Mouse (Mus musculus): Measurements from ENCODE around the gene Spast.

The Spast gene

DNA sequence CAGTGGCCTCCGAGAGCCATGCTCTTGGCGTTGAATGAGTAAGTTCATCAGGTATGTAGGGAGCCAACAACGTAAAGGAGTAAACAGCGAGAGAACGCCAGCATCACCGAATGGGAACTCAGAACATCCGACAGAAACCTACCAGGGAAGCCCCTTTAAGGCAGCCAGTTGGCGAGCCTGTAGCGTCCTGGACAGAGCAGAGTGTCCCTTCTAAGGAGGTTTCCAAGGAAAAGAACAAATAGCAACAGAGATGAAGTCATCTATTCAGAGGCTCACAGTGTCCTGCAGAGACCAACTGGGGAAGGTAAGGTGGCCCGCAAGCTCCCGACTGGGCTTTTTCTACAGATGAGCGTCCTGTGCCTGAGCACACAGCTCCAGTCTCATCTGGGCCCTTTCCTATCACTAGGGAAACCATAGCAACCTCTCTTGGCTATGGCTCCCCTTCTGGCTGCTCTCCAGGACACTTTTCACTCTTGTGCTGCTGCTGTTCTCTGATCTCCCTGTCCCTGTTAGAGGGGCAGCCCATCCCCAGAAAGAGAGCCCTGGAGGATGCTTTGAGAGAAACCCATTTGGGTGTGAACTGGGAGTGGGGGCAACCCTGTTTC, 85.7 kb downstream of the Spast start:
- peak; percentile 16 for DNase-seq (ENCODE audit: low read depth, low spot score)

DNA sequence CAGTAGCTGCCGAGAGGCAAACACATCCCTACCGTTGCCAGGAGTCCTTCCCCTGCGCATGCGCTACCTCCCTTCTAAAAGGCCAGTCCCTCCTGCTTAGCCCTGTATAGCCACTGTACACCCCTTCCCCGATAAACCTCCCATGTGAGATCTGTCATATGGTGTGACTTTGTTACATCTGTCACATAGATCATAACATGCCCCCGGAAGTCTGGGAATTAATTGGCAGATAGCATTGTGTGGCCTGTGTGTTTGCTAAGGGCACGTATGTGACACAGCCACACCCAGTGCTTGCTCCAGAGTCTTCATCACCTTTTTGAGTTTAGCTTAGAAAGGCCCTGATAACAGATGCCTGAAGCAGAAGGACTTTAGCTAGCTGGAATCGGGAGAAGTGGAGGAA, 91.3 kb downstream of the Spast start:
- DNase-seq (ENCODE audit: low read depth, low spot score): no peak

- no peak for DNase-seq (ENCODE audit: low read depth, low spot score)
These were observed 92.7 kb downstream of the Spast start for GRCm38 (mm10) chr17:74431481-74431880.

DNA sequence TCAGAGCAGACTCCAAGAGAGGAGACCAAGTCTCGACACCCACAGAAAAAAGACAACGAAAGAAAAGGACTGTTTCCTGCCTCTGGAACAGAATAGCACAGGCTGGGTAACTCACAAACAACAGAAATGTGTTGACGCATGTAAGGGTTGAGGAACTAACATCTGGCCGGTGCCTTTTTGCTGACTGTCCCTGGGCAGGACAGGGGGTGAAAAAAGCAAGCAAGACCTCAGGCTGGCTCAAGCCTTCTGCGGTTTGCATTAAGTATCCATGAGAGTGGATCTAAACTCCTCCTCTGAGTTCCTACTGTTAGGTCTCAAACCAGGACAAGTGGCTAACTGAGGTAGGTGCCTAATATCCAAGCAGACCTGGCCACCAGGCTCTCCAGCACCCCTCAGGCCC, 93.8 kb downstream of the Spast start:
- DNase-seq (ENCODE audit: low read depth, low spot score): no peak

GRCm38 (mm10) chr17:74437762-74438161, 99.0 kb downstream of the Spast start:
- no peak for DNase-seq (ENCODE audit: low read depth, low spot score)

GRCm38 (mm10) chr17:74440486-74440885, 101.7 kb downstream of the Spast start:
- DNase-seq (ENCODE audit: low read depth, low spot score): no peak
